In genomic region chr10:80417371-80417770, GRCm38 (mm10) we compare ENCODE assay signal across 26 mouse cellular contexts. TPM values are rescaled to one million over a fixed set of nuclear protein-coding genes. Genes with fewer than 3 reads are reported as not detected.
DNase-seq lines count a peak whose midpoint lies in the region; ATAC-seq lines count a peak whose summit lies in the region.
"Had no signal": no experiment of that assay in that cellular context is flagged by ENCODE, and none has a peak within 500 bp of the region (broad histone marks: within the 10 kb centered on the region; RNA-seq: fewer than 3 reads in every experiment).

No protein-coding gene starts in this region.

- ATAC-seq in cerebellum, adult (ENCODE audit: insufficient number of reproducible peaks, low FRiP score, low TSS enrichment) = no peak
- ATAC-seq in hindbrain, embryonic 12.5 days (ENCODE audit: low FRiP score) = no peak
- ATAC-seq in hindbrain, embryonic 11.5 days (ENCODE audit: low FRiP score) = no peak
- ATAC-seq in midbrain, embryonic 15.5 days (replicated peaks) = no peak
- ATAC-seq in midbrain, embryonic 16.5 days = no peak
- no peak for ATAC-seq in hindbrain, embryonic 15.5 days (ENCODE audit: low FRiP score, low read depth)
- no peak for ATAC-seq in erythroblast, adult 5-6 weeks (replicated peaks; ENCODE audit: low FRiP score, poor library complexity, severe bottlenecking)
- ATAC-seq: intestine, embryonic 16.5 days; Patski had no signal

- WGBS in hindbrain, embryonic 12.5 days = 88% methylated on average over 10 of the region's 10 CpGs
- WGBS in hindbrain, embryonic 11.5 days = 92% methylated on average over 10 of the region's 10 CpGs
- WGBS in midbrain, embryonic 15.5 days = 92% methylated on average over 10 of the region's 10 CpGs
- WGBS in midbrain, embryonic 16.5 days = 88% methylated on average over 10 of the region's 10 CpGs
- WGBS in hindbrain, embryonic 15.5 days = 75% methylated on average over 10 of the region's 10 CpGs

- 0 out of 2 replicates have a peak overlapping the region, but pooled peaks have one; percentile 32 for H3K9ac ChIP-seq in hindbrain, embryonic 12.5 days
- no peak overlapping the region for H3K9ac ChIP-seq in hindbrain, embryonic 11.5 days (ENCODE audit: low read depth, low read length)
- H3K9ac ChIP-seq in midbrain, embryonic 15.5 days = no peak overlapping the region
- H3K9ac ChIP-seq in midbrain, embryonic 16.5 days (ENCODE audit: low read depth, low read length) = no peak overlapping the region
- H3K9ac ChIP-seq in hindbrain, embryonic 15.5 days = no peak overlapping the region
- H3K9ac ChIP-seq: heart, embryonic 13.5 days; liver, embryonic 14.5 days had no signal

- no peaks in the 10 kb centered on the region for H3K9me3 ChIP-seq in hindbrain, embryonic 12.5 days (replicated peaks)
- no peaks in the 10 kb centered on the region for H3K9me3 ChIP-seq in hindbrain, embryonic 11.5 days (ENCODE audit: control insufficient read depth, low read length)
- no peaks in the 10 kb centered on the region for H3K9me3 ChIP-seq in midbrain, embryonic 15.5 days
- H3K9me3 ChIP-seq in midbrain, embryonic 16.5 days (replicated peaks; ENCODE audit: control insufficient read depth, low read length, poor library complexity, severe bottlenecking) = no peaks in the 10 kb centered on the region
- no peaks in the 10 kb centered on the region for H3K9me3 ChIP-seq in hindbrain, embryonic 15.5 days
- H3K9me3 ChIP-seq: heart, embryonic 13.5 days had no signal

- H3K4me3 ChIP-seq in hindbrain, embryonic 12.5 days = no peak overlapping the region
- no peak overlapping the region for H3K4me3 ChIP-seq in hindbrain, embryonic 11.5 days (ENCODE audit: low read depth, low read length)
- no peak overlapping the region for H3K4me3 ChIP-seq in midbrain, embryonic 15.5 days
- H3K4me3 ChIP-seq in midbrain, embryonic 16.5 days (ENCODE audit: low read depth, low read length) = no peak overlapping the region
- H3K4me3 ChIP-seq in hindbrain, embryonic 15.5 days = no peak overlapping the region
- H3K4me3 ChIP-seq: heart, embryonic 13.5 days had no signal

- no peaks in the 10 kb centered on the region for H3K27me3 ChIP-seq in hindbrain, embryonic 12.5 days
- H3K27me3 ChIP-seq in hindbrain, embryonic 11.5 days (ENCODE audit: control insufficient read depth, insufficient read depth, low read length) = no peaks in the 10 kb centered on the region
- no peaks in the 10 kb centered on the region for H3K27me3 ChIP-seq in midbrain, embryonic 15.5 days (replicated peaks)
- no peaks in the 10 kb centered on the region for H3K27me3 ChIP-seq in midbrain, embryonic 16.5 days (ENCODE audit: control insufficient read depth, insufficient read depth, low read depth, low read length)
- no peaks in the 10 kb centered on the region for H3K27me3 ChIP-seq in hindbrain, embryonic 15.5 days
- H3K27me3 ChIP-seq: heart, embryonic 13.5 days; Patski had no signal

- peaks cover 98% of the 10 kb centered on the region for H3K36me3 ChIP-seq in hindbrain, embryonic 12.5 days
- peaks cover 58% of the 10 kb centered on the region for H3K36me3 ChIP-seq in hindbrain, embryonic 11.5 days (ENCODE audit: control insufficient read depth, insufficient read depth, low read length)
- peaks cover 84% of the 10 kb centered on the region for H3K36me3 ChIP-seq in midbrain, embryonic 15.5 days (replicated peaks)
- peaks cover 57% of the 10 kb centered on the region for H3K36me3 ChIP-seq in midbrain, embryonic 16.5 days (ENCODE audit: control insufficient read depth, insufficient read depth, low read length)
- H3K36me3 ChIP-seq in hindbrain, embryonic 15.5 days = peaks cover 71% of the 10 kb centered on the region

- no peak overlapping the region; the same call in 1 of the 2 replicates for H3K27ac ChIP-seq in hindbrain, embryonic 12.5 days
- no peak overlapping the region for H3K27ac ChIP-seq in hindbrain, embryonic 11.5 days (ENCODE audit: low read depth, low read length)
- 0 out of 2 replicates have a peak overlapping the region, but pooled peaks have one; percentile 25 for H3K27ac ChIP-seq in midbrain, embryonic 15.5 days
- no peak overlapping the region for H3K27ac ChIP-seq in midbrain, embryonic 16.5 days (ENCODE audit: low read length)
- 0 out of 2 replicates have a peak overlapping the region, but pooled peaks have one; percentile 16 for H3K27ac ChIP-seq in hindbrain, embryonic 15.5 days (replicated peaks)
- H3K27ac ChIP-seq: heart, embryonic 13.5 days; macrophage; stomach, postnatal 0 days had no signal

- H3K4me1 ChIP-seq in hindbrain, embryonic 12.5 days = peaks cover 27% of the 10 kb centered on the region
- no peaks in the 10 kb centered on the region for H3K4me1 ChIP-seq in hindbrain, embryonic 11.5 days (replicated peaks; ENCODE audit: control insufficient read depth, insufficient read depth, low read length)
- peaks cover 27% of the 10 kb centered on the region for H3K4me1 ChIP-seq in midbrain, embryonic 15.5 days
- H3K4me1 ChIP-seq in midbrain, embryonic 16.5 days (ENCODE audit: control insufficient read depth, insufficient read depth, low read length) = peaks cover 5% of the 10 kb centered on the region; the same call in 1 of the 2 replicates
- H3K4me1 ChIP-seq in hindbrain, embryonic 15.5 days (replicated peaks) = peaks cover 27% of the 10 kb centered on the region

- peak; percentile 61 to 64 for DNase-seq in cerebellum, postnatal 10 days
- DNase-seq in hindbrain, embryonic 11.5 days (ENCODE audit: low spot score) = no peak
- DNase-seq: adrenal gland, postnatal 10 days; cerebellum, adult 11 months; gastrocnemius, postnatal 10 days; heart, postnatal 10 days; kidney, adult 9 months; kidney, postnatal 10 days; layer of hippocampus, postnatal 36 days; lung, adult 2 months; lung, postnatal 10 days; right cerebral cortex, adult 18-20 months; thymus, adult 2 months; thymus, postnatal 36 days had no signal

- no peak overlapping the region for H3K4me2 ChIP-seq in hindbrain, embryonic 12.5 days (replicated peaks)
- H3K4me2 ChIP-seq in hindbrain, embryonic 11.5 days (replicated peaks; ENCODE audit: low read depth, low read length) = no peak overlapping the region
- H3K4me2 ChIP-seq in midbrain, embryonic 15.5 days = no peak overlapping the region
- H3K4me2 ChIP-seq in midbrain, embryonic 16.5 days (ENCODE audit: low read length) = no peak overlapping the region
- no peak overlapping the region for H3K4me2 ChIP-seq in hindbrain, embryonic 15.5 days
- H3K4me2 ChIP-seq: heart, embryonic 13.5 days had no signal

RNA-seq across cellular contexts. Expression of gene Uqcr11, which starts 10.7 kb away (rescaled TPM):
- 312 and 406 TPM in 2 replicates for polyA plus RNA-seq in hindbrain, embryonic 12.5 days (2016; fragmentation: Nextera tagmentation; extraction: Ambion mirVana)
- 466 and 480 TPM in 2 replicates for polyA plus RNA-seq in hindbrain, embryonic 11.5 days (2014; fragmentation: Nextera tagmentation; extraction: Ambion mirVana)
- 581 and 629 TPM in 2 replicates for polyA plus RNA-seq in midbrain, embryonic 15.5 days (2015; fragmentation: Nextera tagmentation; extraction: Ambion mirVana)
- polyA plus RNA-seq in midbrain, embryonic 16.5 days (2015; fragmentation: Nextera tagmentation; extraction: Ambion mirVana) = 455 and 532 TPM in 2 replicates
- 711 and 737 TPM in 2 replicates for polyA plus RNA-seq in hindbrain, embryonic 15.5 days (2015; fragmentation: Nextera tagmentation; extraction: Ambion mirVana)
- total RNA-seq in erythroblast, adult 5-6 weeks (2015; ENCODE audit: low replicate concordance) = 38.2 and 42.4 TPM in 2 replicates
- 56.0 and 60.8 TPM in 2 replicates for total RNA-seq in erythroblast, adult 5-6 weeks (2017; ENCODE audit: low replicate concordance)

RNA-seq across cellular contexts. Expression of gene Tcf3, which starts 16.1 kb away (rescaled TPM):
- 176 and 178 TPM in 2 replicates for polyA plus RNA-seq in hindbrain, embryonic 12.5 days (2016; fragmentation: Nextera tagmentation; extraction: Ambion mirVana)
- polyA plus RNA-seq in hindbrain, embryonic 11.5 days (2014; fragmentation: Nextera tagmentation; extraction: Ambion mirVana) = 110 and 130 TPM in 2 replicates
- 44.9 and 55.8 TPM in 2 replicates for polyA plus RNA-seq in midbrain, embryonic 15.5 days (2015; fragmentation: Nextera tagmentation; extraction: Ambion mirVana)
- polyA plus RNA-seq in midbrain, embryonic 16.5 days (2015; fragmentation: Nextera tagmentation; extraction: Ambion mirVana) = 30.2 and 35.2 TPM in 2 replicates
- 52.5 and 54.7 TPM in 2 replicates for polyA plus RNA-seq in hindbrain, embryonic 15.5 days (2015; fragmentation: Nextera tagmentation; extraction: Ambion mirVana)
- total RNA-seq in erythroblast, adult 5-6 weeks (2015; ENCODE audit: low replicate concordance) = 30.7 and 31.1 TPM in 2 replicates
- total RNA-seq in erythroblast, adult 5-6 weeks (2017; ENCODE audit: low replicate concordance) = 27.9 and 39.6 TPM in 2 replicates

RNA-seq across cellular contexts. Expression of gene Mbd3, which starts 18.0 kb away (rescaled TPM):
- 275 and 296 TPM in 2 replicates for polyA plus RNA-seq in hindbrain, embryonic 12.5 days (2016; fragmentation: Nextera tagmentation; extraction: Ambion mirVana)
- 227 and 240 TPM in 2 replicates for polyA plus RNA-seq in hindbrain, embryonic 11.5 days (2014; fragmentation: Nextera tagmentation; extraction: Ambion mirVana)
- polyA plus RNA-seq in midbrain, embryonic 15.5 days (2015; fragmentation: Nextera tagmentation; extraction: Ambion mirVana) = 227 and 250 TPM in 2 replicates
- 174 and 188 TPM in 2 replicates for polyA plus RNA-seq in midbrain, embryonic 16.5 days (2015; fragmentation: Nextera tagmentation; extraction: Ambion mirVana)
- polyA plus RNA-seq in hindbrain, embryonic 15.5 days (2015; fragmentation: Nextera tagmentation; extraction: Ambion mirVana) = 213 and 229 TPM in 2 replicates
- total RNA-seq in erythroblast, adult 5-6 weeks (2015; ENCODE audit: low replicate concordance) = 11.9 and 38.4 TPM in 2 replicates
- 10.5 and 21.3 TPM in 2 replicates for total RNA-seq in erythroblast, adult 5-6 weeks (2017; ENCODE audit: low replicate concordance)

RNA-seq across cellular contexts. Expression of gene Mex3d, which starts 29.9 kb away (rescaled TPM):
- 21.4 and 24.8 TPM in 2 replicates for polyA plus RNA-seq in hindbrain, embryonic 12.5 days (2016; fragmentation: Nextera tagmentation; extraction: Ambion mirVana)
- polyA plus RNA-seq in hindbrain, embryonic 11.5 days (2014; fragmentation: Nextera tagmentation; extraction: Ambion mirVana) = 13.4 and 14.7 TPM in 2 replicates
- 18.3 and 18.8 TPM in 2 replicates for polyA plus RNA-seq in midbrain, embryonic 15.5 days (2015; fragmentation: Nextera tagmentation; extraction: Ambion mirVana)
- polyA plus RNA-seq in midbrain, embryonic 16.5 days (2015; fragmentation: Nextera tagmentation; extraction: Ambion mirVana) = 13.6 and 15.0 TPM in 2 replicates
- 18.9 and 19.2 TPM in 2 replicates for polyA plus RNA-seq in hindbrain, embryonic 15.5 days (2015; fragmentation: Nextera tagmentation; extraction: Ambion mirVana)
- 1.5 TPM in 1 of 2 replicates, not detected in the other for total RNA-seq in erythroblast, adult 5-6 weeks (2015; ENCODE audit: low replicate concordance)
- total RNA-seq in erythroblast, adult 5-6 weeks (2017; ENCODE audit: low replicate concordance) = 0.51 and 0.70 TPM in 2 replicates

Comparison
In these comparisons a context has a peak if more than half of its experiments do, and no peak if none do; other contexts are left out.
1. H3K27ac ChIP-seq: peak in midbrain, embryonic 15.5 days (single experiment) and hindbrain, embryonic 15.5 days (single experiment); none in hindbrain, embryonic 12.5 days (single experiment), hindbrain, embryonic 11.5 days (single experiment) and midbrain, embryonic 16.5 days (single experiment).